Mouse (Mus musculus): ENCODE results near the gene Sirt7.
A peak's percentile ranks its signal among the peaks of the same experiment; 100 is the strongest.

Sirt7 gene

DNA sequence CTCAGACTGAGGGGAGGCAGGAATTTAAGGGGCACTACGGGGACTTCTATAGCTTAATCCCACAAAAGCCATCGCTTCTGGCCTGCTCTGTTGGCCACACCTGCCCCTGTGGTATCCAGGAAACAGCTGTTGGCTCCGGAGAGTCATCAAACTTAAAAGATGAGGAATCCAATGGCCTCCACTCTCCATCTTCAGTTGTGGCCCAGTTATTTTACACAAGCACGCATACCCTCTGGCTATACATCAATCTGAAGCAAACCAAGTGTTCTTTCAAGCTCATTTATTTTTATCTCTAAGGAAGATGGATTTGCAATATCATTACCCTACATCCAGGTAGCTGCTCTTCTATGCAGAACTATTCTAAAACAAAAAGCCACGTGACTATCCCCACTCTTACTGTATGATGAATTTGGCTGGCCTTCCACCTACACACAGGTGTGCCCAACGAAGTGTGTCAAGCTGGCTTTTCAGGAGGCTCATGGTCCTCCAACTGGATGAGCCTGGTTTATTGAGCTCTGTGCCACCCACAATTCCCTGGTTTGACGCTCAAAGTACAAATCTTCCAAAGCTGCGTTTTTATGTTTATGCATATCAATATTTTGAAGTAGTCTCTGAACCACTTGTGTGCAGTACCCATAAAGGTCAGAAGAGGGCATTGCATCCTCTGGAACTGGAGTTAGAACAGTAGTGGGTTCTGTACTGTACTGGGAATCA is 42.6 kb downstream of the Sirt7 start:
- DNase-seq (ENCODE audit: low spot score in 2 of 2) = no peak

DNA sequence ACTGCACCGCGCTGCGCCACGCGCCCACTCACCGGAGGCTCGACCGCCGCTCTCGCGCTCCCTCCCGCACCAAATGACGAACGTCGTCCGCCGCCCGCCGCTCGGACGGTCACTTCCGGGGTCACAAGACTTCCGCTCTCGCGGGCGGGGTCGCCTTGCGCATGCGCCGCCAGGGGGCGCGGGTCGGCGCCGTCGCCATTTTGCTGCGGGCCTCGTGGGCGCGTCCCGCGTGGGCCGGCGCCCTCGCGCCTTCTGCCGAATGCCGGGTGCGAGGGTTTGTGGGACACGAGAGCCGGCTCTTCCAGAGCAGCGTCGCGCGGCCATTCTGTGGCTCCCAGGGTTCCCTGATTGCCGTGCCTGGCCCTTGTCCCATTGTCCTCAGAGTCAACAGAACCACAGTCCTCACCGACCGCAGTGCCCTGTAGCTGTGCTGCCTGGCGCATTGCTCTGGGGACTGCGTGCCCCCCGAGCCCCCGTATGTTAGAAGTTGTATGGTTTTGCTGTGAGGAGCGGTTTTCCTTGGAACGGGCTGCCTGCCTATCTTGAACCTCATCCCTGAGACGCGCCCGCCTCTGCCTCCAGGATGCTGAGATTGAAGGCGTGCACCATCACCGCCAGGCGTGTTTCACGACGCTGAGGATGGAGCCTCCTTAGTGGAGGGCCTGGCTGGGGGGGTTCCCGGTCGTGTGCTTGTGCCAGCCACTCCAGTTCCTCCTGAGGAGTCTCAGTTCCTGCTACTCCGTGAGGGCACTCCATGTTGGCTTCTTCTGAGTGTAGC is 43.4 kb downstream of the Sirt7 start, which contains the start of gene Arhgdia:
TSS of gene Arhgdia (minus strand) at position 135 of the 778 bp plus-strand sequence.
- peak; percentile 76 to 82 for DNase-seq (ENCODE audit: low spot score in 2 of 2)

DNA sequence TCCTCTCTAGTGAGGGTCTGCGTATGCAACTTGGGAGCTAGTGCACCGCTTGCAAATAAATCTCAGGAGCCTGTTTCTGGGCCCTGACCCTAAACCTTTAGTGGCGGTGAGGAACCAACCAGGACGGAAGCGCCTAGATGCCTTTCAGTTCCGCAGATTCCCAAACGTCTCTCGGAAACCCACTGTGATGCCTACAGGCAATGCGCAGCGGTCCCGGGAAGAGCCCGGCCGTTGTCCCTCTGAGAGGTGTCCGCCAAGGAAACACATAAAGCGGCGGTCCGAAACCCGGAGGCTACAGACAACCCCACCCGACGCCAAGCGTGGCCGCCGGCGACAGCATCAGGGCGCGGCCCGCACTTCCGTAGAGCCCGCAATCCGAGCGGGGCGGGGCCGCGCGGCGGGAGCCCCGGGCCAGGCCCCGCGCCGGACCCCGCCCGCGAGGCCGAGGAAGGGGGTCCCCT is 44.1 kb downstream of the Sirt7 start:
- DNase-seq (ENCODE audit: low spot score in 2 of 2) = peak; percentile 34

DNA sequence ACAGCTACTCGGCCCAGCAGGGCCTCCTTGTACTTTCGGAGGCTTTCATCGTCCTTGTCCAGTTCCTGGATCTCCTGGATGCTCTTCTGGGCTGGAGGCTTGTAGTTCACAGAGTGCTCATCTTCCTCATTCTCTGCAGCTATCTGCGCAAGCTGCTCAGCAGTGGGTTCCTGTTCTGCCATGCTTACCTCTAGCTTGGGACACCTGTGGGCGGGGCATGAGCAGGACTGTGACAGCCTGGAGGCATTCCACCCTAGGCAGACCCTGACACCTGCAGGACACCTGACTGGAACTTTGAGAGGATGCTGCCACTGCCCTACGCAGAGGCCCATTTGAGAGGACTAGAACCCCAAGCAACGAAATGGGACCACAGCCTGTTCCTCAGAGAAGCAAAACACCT is 44.9 kb downstream of the Sirt7 start:
- peak in 1 of 2 experiments; percentile 38 for DNase-seq (ENCODE audit: low spot score in 2 of 2)

DNA sequence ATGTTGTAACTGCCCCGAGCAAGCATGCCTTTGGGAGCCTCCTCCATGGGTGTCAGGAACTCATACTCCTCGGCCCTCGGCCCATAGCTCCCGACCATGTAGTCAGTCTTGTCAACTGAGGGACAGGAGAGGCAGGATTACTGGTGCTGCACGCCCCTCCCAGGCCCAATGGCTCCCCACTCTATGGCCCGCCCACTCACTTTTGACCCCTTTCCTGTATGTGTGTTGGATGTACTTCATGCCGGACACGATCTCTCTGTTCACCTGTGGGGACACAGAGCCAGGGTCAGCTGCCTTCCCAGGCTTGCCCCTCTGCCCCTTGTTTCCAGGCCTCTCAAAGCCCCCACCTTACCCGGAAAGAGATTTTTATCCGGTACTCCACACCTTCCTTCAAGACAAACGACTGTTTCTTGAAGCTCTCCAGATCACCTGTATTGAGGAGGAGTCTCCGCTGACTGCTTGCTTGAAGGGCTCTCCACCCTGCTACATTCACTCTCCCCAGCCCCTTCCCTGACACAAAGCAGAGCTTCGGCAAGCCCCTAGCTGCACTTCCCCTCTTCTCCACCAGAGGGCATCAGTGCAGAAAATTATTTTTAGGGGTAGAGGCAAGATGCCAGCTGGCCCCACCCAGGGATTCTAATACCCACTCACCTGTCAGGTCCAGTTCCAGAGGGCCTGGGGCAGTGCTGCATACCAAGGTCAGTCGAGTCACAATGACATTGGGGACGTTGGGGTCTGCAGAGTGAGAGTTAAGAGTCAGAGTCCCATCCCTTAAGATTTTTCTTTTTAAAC is 45.5 kb downstream of the Sirt7 start:
- peak; percentile 36 to 71 for DNase-seq (ENCODE audit: low spot score in 2 of 2)

DNA sequence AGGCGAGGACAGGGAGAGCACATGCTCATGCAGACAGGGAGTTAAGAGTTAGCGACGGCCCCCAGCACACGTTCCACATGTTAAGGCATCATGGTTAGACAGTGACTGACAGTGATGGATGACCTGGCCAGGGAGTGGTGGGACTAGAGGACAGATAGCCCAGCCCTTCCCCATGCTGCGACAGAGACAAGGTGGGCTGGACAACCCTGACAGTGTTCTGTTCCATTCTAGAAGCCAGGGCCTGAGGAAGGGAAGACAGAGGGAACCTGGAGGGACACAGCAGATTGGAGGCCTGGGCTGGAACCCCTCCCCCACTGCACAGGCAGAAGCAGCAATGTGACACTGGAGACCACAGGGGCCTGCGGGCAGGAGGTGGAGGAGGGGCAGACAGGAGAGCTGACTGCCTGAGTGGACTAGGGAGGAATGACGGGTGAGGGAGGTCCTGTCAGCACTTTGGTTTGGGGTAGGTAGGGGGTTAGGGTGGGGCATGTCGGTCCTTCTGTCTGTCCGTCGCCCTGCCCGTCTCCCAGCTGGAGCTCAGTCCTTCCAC is 46.3 kb downstream of the Sirt7 start:
- no peak for DNase-seq (ENCODE audit: low spot score in 2 of 2)

DNA sequence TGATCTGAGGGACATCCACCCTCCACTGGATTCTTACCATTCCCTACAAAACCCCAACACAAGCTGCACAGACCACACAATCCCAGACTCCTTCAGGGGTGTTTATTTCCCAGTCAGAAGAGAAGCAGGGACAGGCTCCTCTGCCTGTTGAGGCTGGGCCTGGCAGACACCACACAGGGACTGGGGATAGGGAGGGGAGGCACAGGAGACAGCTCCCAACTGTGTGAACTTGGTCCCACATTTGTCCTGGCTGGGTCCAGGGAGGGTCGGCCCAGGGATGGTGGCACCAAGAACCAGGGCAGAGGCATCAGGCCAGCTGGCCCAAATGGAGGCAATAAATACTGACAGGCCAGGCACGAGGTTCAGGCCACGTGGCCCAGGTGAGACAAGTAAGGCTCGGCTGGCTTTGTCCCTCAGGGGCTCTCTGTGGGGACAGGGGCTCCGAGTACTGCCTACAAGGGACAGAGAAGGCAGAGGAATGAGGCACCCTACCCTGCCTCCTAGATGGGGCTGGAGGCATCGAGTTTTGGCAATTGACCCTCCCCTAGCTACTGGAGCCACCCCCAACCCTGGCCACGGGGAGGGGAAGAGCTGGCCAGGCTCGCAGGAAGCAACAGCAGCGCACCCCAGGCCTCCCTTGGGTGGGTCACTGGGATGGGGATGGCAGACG is 46.9 kb downstream of the Sirt7 start:
- DNase-seq (ENCODE audit: low spot score in 2 of 2) = no peak

DNA sequence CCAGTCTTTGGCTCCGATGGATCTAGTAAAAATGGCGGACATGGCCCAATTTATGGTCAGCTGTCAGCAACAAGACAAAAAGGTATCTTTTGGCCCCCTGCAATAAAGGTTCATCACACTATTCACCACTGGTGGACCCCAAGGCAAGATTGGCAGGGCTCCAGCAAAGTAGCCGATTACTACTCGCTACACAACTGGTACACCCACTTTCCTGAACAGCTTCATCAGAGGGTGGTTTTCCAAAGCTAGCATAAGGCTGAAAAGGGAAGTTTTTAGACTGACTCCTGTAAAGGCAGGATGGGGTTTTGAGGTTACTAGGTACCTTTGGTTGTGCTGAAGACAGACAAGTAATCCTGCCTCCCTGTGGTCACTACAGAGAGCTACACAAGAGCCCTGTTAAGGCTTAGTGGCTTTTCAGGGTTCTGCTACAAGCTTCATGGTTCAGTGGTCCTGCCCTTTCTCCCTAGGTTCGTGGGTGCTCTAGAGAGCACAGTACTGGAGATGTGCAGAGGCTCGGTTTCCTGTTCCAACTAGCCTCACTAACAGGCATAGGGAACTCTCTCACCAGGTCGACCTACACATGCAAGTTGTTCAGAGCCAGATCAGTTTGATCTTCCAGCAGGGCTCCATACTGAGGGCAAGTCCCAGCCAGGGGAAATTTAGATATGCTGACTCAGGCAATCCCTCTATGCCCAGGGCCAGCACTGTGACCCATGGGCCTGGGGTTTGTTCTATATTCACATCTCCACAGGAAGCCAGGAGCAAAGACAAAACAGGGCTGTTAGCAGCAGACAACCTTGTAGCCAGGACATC is 47.6 kb downstream of the Sirt7 start:
- DNase-seq (ENCODE audit: low spot score in 2 of 2) = no peak

DNA sequence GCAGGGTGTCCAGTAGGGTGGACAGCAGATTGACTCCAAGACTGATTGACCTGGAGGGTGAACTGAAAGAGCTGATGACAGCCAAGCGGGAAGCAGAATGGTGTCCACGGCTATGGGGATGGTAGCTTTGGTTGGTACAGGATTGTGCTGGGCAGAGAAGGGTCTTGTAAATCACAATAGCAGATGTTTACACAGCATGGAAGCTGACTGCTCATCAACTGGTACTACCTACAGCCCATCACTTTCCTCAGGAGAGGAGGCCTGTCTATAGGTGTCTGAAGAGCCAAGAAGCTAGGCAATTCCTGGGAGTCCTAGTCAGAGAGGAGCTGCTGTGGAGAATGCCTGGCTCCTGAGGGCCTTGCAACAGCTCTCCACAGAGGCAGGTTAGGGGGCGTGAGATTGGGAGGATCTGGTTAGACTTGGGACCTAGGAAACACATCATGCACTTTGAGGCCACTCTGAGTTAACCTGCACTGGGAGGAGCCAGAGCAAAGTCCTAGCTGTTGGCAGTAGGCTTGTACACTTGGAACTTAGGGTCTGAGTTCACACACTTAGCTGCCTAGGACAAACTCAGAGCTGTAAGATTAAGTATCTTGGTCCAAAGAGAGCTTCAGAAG is 48.6 kb downstream of the Sirt7 start:
- no peak for DNase-seq (ENCODE audit: low spot score in 2 of 2)

DNA sequence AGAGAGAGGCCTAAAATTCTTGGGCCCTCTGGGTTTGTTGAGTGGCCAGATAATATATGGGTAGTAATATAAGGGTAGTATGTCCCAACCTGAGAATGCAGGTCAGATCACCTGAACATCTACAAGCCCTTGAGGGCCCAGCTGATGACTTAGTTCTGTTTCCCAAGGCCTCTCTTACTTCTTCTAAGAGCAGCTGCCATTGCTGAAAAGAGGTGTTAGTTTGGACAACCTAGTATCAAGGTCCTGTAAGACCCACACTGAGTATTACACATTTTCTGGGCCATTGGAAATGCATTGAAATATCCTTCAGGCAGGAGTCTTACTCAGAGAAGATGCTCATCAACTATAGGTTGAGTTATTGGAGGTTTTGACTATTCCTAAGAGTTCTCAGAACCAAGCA is 49.1 kb downstream of the Sirt7 start:
- no peak for DNase-seq (ENCODE audit: low spot score in 2 of 2)

DNA sequence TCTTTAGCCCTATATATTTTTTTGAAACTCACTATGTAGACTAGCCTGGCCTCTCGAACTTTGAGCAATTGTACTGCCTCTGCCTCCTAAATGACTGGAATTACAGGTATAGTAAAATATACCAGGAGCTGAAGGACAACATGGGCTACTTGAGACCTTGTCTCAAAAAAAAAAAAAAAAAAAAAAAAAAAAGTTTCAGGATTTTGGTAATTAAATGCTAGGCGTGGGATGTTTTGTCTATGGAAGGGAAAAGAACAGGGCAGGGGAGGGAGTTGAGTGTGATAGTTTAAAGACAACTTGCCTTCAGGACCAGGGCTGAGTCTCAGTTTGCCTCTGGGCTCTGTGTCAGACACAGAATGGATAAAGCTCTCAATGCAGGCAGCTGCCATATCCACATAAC is 50.0 kb downstream of the Sirt7 start:
- no peak for DNase-seq (ENCODE audit: low spot score in 2 of 2)

DNA sequence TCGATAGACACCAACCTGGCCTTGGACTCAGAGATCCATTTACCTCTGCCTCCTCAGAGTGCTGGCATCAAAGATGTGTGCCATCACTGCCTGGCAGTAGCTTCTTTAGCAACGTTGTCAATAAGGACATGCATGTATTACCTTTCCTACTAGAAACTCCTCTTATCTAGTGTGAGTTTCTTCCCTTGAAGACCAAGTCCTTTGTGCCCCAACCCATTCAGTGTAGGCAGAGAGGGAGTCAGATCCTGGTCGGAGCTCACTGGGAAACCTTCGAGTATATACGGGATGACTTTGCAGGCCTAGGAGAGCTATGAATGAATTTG is 50.8 kb downstream of the Sirt7 start:
- DNase-seq (ENCODE audit: low spot score in 2 of 2) = no peak

DNA sequence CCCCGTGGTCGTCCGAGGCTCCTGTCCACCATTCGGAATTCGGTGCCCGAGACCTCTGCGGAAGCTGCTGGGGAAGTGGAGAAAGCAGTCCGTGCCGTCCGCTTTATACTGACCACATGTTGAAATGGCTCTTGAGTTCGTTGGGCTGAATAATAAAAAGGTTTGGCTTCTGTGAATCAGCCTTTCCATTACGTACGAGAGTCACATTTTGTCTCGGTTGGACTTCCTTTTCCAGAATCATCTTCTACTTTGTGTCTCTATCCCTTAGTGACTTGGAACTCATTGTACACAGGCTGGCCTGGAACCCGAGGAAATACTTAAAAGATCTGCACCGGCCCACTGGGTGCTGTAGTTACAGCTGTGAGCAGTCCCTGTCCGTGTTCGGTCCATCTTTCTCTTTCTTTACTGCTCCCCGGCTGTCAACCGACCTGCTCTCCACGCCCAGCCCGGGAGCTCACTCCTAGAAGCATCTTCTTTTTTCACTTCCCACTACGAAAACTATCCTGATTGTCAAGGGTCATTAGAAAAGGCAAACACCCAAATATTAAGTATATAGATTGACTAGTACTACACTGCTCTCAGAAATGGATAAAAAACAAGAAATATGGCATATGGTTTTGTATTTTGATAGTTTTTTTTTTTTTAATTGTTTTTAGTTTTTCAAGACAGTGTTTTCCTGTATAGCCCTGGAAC is 51.3 kb downstream of the Sirt7 start:
- DNase-seq (ENCODE audit: low spot score in 2 of 2) = no peak

DNA sequence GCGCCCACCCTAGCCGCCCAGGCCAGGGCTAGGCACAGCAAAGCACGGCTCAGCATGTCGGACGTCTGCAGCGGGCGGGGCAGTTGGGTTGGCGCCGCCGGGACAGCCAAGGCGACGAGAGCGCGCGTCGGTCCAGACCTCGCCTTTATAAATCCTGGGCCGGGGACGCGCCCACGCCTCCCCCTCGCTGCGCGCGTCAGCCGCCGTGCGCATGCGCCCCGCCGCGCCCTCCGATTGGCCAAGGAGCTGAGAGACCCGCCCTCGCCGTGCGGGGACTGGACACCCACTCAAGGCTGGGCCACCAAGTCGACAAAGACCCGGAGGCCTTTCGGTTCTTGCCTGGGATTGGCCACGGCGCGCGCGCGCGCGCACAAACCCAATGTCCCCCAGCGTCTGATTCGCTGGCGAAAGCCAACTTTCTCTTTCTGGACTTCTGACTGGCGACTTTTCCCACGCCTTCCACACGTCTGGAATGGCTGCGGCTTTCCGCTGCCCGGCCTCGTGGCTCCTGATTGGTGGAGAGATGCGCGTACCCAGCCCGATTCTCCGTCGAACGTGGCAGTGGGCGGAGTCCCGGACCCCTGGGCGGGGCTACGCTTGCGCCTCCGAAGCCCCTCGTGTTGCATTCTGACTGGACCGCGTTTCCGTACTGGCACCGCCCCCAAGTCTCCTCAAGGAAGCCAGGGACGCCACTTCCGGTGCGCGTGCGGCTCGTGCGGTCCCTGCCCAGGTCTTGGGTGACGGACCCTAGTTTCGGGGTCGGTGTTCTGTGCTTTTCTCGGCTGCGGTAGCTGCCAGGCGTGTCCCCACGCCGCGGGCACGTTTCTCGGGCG is 52.1 kb downstream of the Sirt7 start, which contains the start of gene P4hb:
TSS of gene P4hb (minus strand) at position 502 of the 833 bp plus-strand sequence.
- DNase-seq (ENCODE audit: low spot score in 2 of 2) = peak; percentile 98 to 100

DNA sequence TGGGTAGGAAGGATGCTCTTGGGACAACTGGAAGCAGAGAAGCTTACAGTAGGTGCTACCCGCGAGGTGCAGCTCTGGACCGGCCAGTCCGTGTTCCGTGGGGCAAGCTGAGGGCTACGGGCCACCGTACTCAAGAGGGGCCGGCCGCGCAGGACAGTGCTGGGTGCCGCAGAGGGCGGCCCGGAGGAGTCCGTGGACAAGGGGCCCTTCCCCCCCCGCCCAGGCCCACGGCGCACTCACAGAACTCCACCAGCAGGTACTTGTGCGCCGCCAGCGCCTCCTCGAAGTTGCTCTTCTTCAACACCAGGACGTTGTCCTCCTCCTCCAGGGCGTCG is 52.7 kb downstream of the Sirt7 start:
- DNase-seq (ENCODE audit: low spot score in 2 of 2) = no peak

DNA sequence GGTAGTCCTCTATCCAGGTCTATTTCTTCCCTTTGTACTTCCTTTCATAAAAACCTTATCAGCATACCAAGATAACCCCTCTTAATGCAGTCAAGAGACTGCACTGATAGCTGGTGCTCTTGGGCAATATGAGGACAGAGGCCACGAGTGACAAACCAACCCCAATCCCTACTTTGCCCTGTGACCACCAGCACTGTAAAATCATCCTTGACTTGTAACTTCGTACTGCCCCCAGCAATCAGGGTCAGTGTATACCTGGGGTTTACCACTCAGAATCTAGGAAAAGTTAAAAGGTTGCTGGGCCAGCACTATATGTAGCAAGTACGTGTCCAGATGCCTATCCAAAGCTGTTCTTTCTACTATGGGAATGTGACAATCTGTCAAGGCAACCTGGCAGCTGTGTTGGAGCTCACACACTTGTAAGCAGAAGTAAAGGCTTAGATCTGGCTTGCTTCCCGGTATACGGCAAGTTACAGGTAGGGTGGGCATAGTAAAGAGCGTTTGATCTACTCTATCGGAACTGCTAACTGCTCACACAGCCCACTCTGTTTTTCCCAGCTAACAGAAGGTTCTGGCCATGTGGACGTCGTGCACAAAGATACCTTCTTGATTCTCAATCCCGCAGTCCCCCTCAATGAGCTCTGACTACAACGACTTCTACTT is 53.2 kb downstream of the Sirt7 start:
- DNase-seq (ENCODE audit: low spot score in 2 of 2) = no peak

DNA sequence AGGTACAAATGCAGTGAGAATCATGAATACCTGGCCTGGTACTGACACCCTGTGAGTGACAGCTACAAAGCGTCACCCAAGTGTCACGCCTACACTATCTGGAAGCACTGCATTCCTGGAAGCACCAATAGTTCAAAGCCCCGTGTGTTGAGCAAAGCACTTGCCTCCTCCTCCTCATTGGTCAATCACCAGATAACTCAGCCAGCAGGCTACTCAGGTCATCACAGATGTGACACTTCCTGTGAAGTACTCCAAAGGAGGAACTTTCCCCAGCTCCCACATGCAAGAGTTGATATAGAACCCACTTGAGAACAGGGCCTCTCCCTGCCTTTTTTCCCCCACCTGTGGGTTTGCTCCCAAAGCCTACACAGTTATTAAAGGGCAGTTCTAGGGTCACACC is 53.9 kb downstream of the Sirt7 start:
- DNase-seq (ENCODE audit: low spot score in 2 of 2) = no peak

Measured in urinary bladder, adult 18-20 months (tissue).